Mouse (Mus musculus): ENCODE measurements at regions not wholly inside any gene's neighbourhood (a gene's known extent, or its start where the extent isn't known, plus 50 kb on each side); places are given as distances from the start of the nearest gene placed in this dataset.

DNA sequence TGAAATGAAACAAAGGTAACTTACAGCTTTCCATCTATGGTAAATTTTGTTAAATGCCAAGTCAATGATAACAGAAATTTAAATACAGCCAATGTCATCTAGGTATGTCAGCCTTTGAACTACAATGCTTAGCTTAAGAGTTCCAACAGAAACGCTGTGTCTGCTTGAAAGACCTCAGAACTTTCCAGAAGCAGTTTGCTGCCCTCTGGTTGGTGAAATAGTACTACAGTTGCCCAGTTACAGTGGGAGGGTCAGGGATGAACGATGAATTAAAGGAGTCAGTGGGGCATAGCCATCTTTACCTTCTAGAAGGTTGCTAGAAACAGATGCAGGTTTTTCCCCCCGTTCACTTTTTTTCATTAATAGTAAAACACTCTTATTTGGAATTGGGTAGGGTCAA, 201.0 kb upstream of the Klf12 start:
- DNase-seq = peak; percentile 59
- no peak overlapping the region for H3K4me2 ChIP-seq
- H3K27me3 ChIP-seq (ENCODE audit: insufficient read depth, low read length) = no peaks in the 10 kb centered on the region
- no peak for ATAC-seq (ENCODE audit: insufficient read depth)
- WGBS = 69% methylated on average over 3 of the region's 3 CpGs
- H3K36me3 ChIP-seq (ENCODE audit: insufficient read depth) = no peaks in the 10 kb centered on the region
- H3K4me3 ChIP-seq (ENCODE audit: low read depth, low read length) = no peak overlapping the region
- no peak overlapping the region for H3K27ac ChIP-seq (ENCODE audit: low read depth)
- H3K4me1 ChIP-seq (ENCODE audit: insufficient read depth) = no peaks in the 10 kb centered on the region
- H3K9ac ChIP-seq = no peak overlapping the region
- no peaks in the 10 kb centered on the region for H3K9me3 ChIP-seq (ENCODE audit: low read depth, low read length)
- TF ChIP-seq CTCF (IDR thresholded peaks at IDR 0.05; ENCODE audit: low read depth) = peak; percentile 54

DNA sequence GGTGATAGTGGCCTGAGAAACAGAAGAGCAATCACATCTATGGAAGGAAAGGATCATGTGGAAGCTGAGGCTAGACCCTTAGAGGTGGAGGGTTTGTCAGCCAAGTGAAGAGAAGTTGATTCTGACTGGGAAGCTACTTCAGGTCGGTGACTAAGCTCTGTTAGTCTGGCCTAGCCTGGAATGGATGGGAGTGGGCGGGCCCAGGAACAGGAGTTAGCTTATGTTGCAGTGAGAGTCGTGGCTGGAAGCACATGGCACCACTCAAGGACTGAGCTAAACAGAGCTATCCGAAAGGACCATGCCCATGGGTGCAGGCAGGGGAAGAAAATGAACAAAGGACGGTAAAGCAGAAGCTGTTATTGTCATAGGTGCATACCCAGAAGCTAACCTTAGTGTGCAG, 199.6 kb upstream of the Klf12 start:
- TF ChIP-seq CTCF (IDR thresholded peaks at IDR 0.05; ENCODE audit: low read depth) = no peak
- no peaks in the 10 kb centered on the region for H3K27me3 ChIP-seq (ENCODE audit: insufficient read depth, low read length)
- no peak for DNase-seq
- no peaks in the 10 kb centered on the region for H3K36me3 ChIP-seq (ENCODE audit: insufficient read depth)
- H3K27ac ChIP-seq (ENCODE audit: low read depth) = no peak overlapping the region
- H3K4me3 ChIP-seq (ENCODE audit: low read depth, low read length) = no peak overlapping the region
- H3K9ac ChIP-seq = no peak overlapping the region
- ATAC-seq (ENCODE audit: insufficient read depth) = no peak
- WGBS = 65% methylated on average over 5 of the region's 5 CpGs
- no peaks in the 10 kb centered on the region for H3K4me1 ChIP-seq (ENCODE audit: insufficient read depth)
- H3K4me2 ChIP-seq = no peak overlapping the region
- no peaks in the 10 kb centered on the region for H3K9me3 ChIP-seq (ENCODE audit: low read depth, low read length)

DNA sequence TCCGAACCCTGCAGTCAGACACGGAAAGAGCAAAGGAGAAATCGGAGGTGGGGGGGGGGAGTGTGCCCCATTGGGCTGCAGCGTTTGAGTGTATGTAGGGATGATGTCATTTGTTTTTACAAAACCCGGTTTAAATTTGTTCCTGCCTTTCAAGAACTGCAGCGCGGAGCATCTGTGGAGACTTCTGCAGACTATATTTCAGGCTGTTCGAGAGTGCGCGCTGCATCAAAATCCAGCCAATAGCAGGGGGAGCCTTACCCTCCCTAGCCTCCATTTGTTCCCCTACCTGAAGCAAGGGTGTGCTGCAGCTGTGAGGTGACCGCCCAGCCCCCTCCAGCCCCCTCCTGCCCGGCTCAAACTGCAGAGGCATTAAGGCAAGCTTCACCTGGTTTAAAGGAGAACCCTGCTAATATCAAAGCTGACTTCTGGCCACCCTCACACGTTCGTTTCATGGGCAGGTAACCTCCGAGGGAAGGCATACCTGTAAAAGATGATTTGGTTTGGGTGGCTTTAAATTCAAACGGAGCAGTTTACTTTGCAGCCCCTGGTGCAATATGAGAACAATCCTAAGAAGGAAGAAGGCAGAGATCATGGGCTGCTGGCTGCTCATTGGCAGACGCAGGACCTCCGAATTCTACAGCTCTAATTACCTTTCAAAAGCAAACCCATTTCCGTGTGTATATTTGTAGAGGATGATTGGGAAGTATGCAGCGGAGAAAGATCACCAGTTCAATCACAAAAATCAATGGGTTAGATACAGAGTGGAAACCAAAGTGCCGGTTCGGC, 193.3 kb upstream of the Klf12 start:
- peak; percentile 65 for DNase-seq
- peak overlapping the region; percentile 78 for H3K4me2 ChIP-seq
- no peak overlapping the region for H3K27ac ChIP-seq (ENCODE audit: low read depth)
- H3K4me3 ChIP-seq (ENCODE audit: low read depth, low read length) = peak overlapping the region; percentile 32
- no peaks in the 10 kb centered on the region for H3K9me3 ChIP-seq (ENCODE audit: low read depth, low read length)
- H3K4me1 ChIP-seq (ENCODE audit: insufficient read depth) = no peaks in the 10 kb centered on the region
- 7% methylated on average over 22 of the region's 22 CpGs for WGBS
- H3K9ac ChIP-seq = peak overlapping the region; percentile 43
- no peaks in the 10 kb centered on the region for H3K27me3 ChIP-seq (ENCODE audit: insufficient read depth, low read length)
- no peaks in the 10 kb centered on the region for H3K36me3 ChIP-seq (ENCODE audit: insufficient read depth)
- TF ChIP-seq CTCF (IDR thresholded peaks at IDR 0.05; ENCODE audit: low read depth) = no peak
- ATAC-seq (ENCODE audit: insufficient read depth) = peak; percentile 91

DNA sequence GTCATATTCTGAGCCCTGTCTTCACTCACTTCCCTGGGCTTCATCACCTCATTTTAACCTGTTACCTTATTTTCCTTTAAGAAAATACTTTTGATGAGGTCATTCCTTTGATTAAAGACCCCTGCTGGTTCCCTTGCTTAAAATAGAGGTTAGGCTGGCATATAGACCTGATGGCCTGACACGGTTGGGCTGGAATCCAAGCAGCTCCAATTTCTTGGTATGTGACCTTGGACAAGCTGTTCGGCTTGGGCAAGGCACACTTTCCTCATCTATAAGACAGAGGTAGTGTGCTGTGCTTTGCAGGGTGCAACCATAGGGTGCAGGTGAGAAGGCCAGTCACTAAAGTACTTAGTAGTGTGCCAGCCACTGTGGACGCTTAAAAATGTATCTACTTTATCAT, 183.8 kb upstream of the Klf12 start:
- Histone ChIP-seq H3K36me3 (ENCODE audit: insufficient read depth) (no peaks in the 10 kb centered on the region), H3K9me3 (ENCODE audit: low read depth, low read length) (no peaks in the 10 kb centered on the region), H3K4me2 (no peak overlapping the region), H3K9ac (no peak overlapping the region), H3K27ac (ENCODE audit: low read depth) (no peak overlapping the region), H3K27me3 (ENCODE audit: insufficient read depth, low read length) (no peaks in the 10 kb centered on the region), H3K4me1 (ENCODE audit: insufficient read depth) (no peaks in the 10 kb centered on the region), H3K4me3 (ENCODE audit: low read depth, low read length) (no peak overlapping the region)
- TF ChIP-seq CTCF (IDR thresholded peaks at IDR 0.05; ENCODE audit: low read depth) = no peak
- no peak for ATAC-seq (ENCODE audit: insufficient read depth)
- DNase-seq = no peak
- WGBS = 68% methylated on average over 3 of the region's 3 CpGs

DNA sequence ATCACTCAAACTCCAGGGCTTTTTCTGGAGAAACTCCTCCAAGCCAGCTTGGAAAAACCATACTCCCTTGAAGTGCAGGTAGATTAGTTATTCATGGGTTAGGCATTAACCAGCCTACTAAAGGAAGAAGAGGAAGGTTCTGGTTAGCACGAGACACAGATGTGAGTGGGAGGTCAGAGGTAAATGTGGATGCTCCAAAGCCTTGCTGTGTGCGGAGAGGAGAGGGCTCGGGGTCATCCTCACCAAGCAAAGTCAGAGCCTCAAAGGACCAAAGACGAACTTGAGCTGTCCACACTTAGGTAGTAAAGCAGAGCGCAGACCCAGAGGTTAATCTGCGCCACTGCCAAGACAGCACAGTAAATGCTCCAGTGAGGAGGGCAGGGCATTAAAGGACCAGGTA, 177.8 kb upstream of the Klf12 start:
- 64% methylated on average over 6 of the region's 6 CpGs for WGBS
- DNase-seq = no peak
- TF ChIP-seq CTCF (IDR thresholded peaks at IDR 0.05; ENCODE audit: low read depth) = no peak
- Histone ChIP-seq H3K4me2 (no peak overlapping the region), H3K9me3 (ENCODE audit: low read depth, low read length) (no peaks in the 10 kb centered on the region), H3K27ac (ENCODE audit: low read depth) (no peak overlapping the region), H3K4me1 (ENCODE audit: insufficient read depth) (peaks cover 20% of the 10 kb centered on the region), H3K36me3 (ENCODE audit: insufficient read depth) (no peaks in the 10 kb centered on the region), H3K4me3 (ENCODE audit: low read depth, low read length) (no peak overlapping the region), H3K9ac (no peak overlapping the region), H3K27me3 (ENCODE audit: insufficient read depth, low read length) (no peaks in the 10 kb centered on the region)
- no peak for ATAC-seq (ENCODE audit: insufficient read depth)

DNA sequence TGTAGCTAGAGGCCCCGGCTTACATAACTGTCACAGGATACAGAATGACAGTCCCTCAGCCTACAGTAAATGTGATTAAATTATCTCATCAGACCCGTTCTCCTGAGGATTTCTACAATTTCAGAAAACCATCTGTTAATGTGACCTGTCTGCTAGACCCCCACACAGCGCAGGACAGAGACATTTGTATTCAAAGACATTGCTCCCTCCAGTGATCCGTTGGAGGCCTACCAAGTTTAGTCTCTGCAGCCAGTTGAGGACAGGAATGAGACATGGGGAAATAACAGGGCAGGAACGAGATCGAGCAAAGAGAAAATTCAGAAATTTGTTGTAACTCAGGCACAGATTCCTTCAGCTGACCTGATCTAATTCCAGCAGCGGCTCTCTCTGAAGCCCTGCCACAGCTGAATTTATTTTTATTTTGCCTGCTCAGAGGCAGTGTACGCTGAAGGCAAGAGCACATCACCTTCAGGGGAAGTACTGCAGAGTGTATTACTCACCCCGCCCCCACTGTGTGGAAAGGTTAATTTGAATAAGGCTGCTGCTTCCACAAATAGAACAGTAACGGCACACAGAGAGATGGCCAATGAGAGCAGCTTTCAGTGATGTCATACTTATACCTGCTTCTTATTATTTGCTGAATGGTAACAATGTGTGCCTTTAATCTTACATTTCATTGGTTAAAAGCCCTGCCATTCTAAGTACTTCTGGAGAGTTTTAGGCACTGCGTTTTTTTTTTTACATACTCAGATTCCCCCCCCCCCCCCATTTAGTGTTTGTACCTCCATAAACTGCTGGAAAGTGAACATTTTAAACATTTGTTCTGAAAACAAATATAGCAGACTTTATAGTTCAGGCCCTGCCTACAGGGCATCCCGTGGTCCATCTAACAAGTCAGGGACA, 176.9 kb upstream of the Klf12 start:
- 30% methylated on average over 12 of the region's 12 CpGs for WGBS
- H3K9ac ChIP-seq = no peak overlapping the region
- ATAC-seq (ENCODE audit: insufficient read depth) = peak; percentile 68
- H3K36me3 ChIP-seq (ENCODE audit: insufficient read depth) = no peaks in the 10 kb centered on the region
- H3K4me2 ChIP-seq = peak overlapping the region; percentile 39
- no peaks in the 10 kb centered on the region for H3K27me3 ChIP-seq (ENCODE audit: insufficient read depth, low read length)
- H3K4me3 ChIP-seq (ENCODE audit: low read depth, low read length) = no peak overlapping the region
- no peak for TF ChIP-seq CTCF (IDR thresholded peaks at IDR 0.05; ENCODE audit: low read depth)
- peak overlapping the region; percentile 61; the same call in 1 of the 2 replicates for H3K27ac ChIP-seq (ENCODE audit: low read depth)
- H3K4me1 ChIP-seq (ENCODE audit: insufficient read depth) = peaks cover 20% of the 10 kb centered on the region
- no peaks in the 10 kb centered on the region for H3K9me3 ChIP-seq (ENCODE audit: low read depth, low read length)
- DNase-seq = peak; percentile 65

All from lung, embryonic 14.5 days (tissue).